21 mouse cellular contexts compared by ENCODE assay signal in genomic region chr2:71351727-71351987, GRCm38 (mm10).
"Had no signal": no experiment of that assay in that cellular context is flagged by ENCODE, and none has a peak within 500 bp of the region (broad histone marks: within the 10 kb centered on the region; RNA-seq: fewer than 3 reads in every experiment).

No protein-coding gene starts in this region.

- DNase-seq: gastrocnemius, postnatal 10 days; gastrocnemius, postnatal 25 days; heart, adult 18-20 months; heart, postnatal 10 days; heart, postnatal 4 days; kidney, adult 18-20 months; kidney, postnatal 10 days; kidney, postnatal 25 days; kidney, postnatal 4 days; liver; liver, embryonic 13.5 days had no signal

- H3K4me1 ChIP-seq: intestine, embryonic 15.5 days; limb, embryonic 12.5 days had no signal

- H3K4me3 ChIP-seq: heart, embryonic 10.5 days; heart, embryonic 12.5 days; hindbrain, embryonic 10.5 days; hindbrain, embryonic 12.5 days; intestine, embryonic 15.5 days; layer of hippocampus, adult 2 months; limb, embryonic 10.5 days; limb, embryonic 12.5 days; liver, embryonic 13.5 days; liver, embryonic 15.5 days had no signal

- H3K27me3 ChIP-seq: heart, embryonic 12.5 days; hindbrain, embryonic 12.5 days; intestine, embryonic 15.5 days; limb, embryonic 12.5 days; liver, embryonic 13.5 days; liver, embryonic 15.5 days had no signal

- H3K36me3 ChIP-seq: hindbrain, embryonic 10.5 days; hindbrain, embryonic 12.5 days; intestine, embryonic 15.5 days; limb, embryonic 10.5 days; limb, embryonic 12.5 days; liver, embryonic 13.5 days; liver, embryonic 15.5 days had no signal

- H3K27ac ChIP-seq: heart, embryonic 10.5 days; hindbrain, embryonic 10.5 days; hindbrain, embryonic 12.5 days; hindbrain, embryonic 14.5 days; intestine, embryonic 15.5 days; layer of hippocampus, adult 2 months; limb, embryonic 10.5 days; limb, embryonic 12.5 days; liver, embryonic 13.5 days; liver, embryonic 15.5 days had no signal
